ENCODE assay signal across 10 mouse cellular contexts in the genomic region with DNA sequence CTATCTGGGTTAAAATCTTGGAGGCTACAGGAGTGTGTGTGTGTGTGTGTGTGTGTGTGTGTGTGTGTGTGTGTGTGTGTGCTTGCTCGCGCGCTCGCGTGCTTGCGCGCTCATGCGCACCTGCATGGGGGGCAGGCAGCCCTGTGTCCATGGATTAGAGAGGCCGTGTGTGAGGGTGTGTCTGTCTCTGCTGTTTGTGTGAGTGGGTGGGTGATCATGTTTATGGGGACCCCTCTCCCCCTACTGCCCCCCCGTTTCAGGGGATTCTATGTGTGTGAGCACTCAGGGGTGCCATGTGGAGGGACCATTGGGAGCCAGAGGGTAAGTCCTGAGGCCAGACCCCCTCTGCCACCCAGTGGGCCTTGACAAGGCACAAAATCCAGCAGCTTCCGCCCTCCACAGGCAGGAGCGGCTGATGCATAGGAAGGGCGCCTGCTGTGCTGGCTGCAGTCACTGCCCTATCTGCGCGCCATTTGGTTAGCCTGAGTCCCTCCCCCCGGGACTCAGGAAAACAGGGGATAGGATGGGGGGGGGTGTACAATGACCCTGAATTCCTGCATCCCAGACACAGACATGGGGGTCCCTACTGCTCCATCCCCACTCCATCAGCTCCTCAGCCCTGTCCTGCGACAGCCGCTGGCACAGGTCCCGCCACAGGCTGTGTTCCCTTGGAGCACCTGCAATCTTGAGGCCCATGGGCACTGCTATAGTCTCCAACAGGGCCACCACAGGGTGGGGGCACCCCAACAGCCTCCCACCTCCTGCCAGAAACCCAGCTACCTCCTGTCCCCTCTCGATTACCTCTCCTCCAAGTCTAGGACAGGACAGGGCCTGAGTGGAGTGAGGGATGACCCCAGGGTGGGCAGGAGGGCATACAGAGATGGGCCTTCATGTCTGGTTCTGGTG. TPM values are rescaled to one million over a fixed set of nuclear protein-coding genes. Genes with fewer than 3 reads are reported as not detected.
DNase-seq lines count a peak whose midpoint lies in the region; ATAC-seq and TF ChIP-seq lines count a peak whose summit lies in the region.
"Had no signal": no experiment of that assay in that cellular context is flagged by ENCODE, and none has a peak within 500 bp of the region (broad histone marks: within the 10 kb centered on the region; RNA-seq: fewer than 3 reads in every experiment).

No protein-coding gene starts in this region.

- H3K27ac ChIP-seq in heart, embryonic 14.5 days (replicated peaks in 1 of 2; ENCODE audit: control insufficient read depth in 1 of 2, insufficient read depth in 1 of 2, low read depth in 2 of 2, low read length in 2 of 2) = peak overlapping the region; percentile 38 to 81
- peak overlapping the region; percentile 97 for H3K27ac ChIP-seq in forebrain, embryonic 12.5 days
- peak overlapping the region; percentile 96 for H3K27ac ChIP-seq in midbrain, embryonic 10.5 days (replicated peaks)
- no peak overlapping the region for H3K27ac ChIP-seq in thymus, adult 2 months (ENCODE audit: control insufficient read depth, insufficient read depth, low read length)

- H3K9ac ChIP-seq in heart, embryonic 14.5 days (ENCODE audit: low read length) = peak overlapping the region; percentile 87
- peak overlapping the region; percentile 95 for H3K9ac ChIP-seq in forebrain, embryonic 12.5 days

- intact Hi-C loops in heart, postnatal 25 days (cut with DNase I) = no loop called here
- intact Hi-C loops in gastrocnemius, postnatal 36 days (cut with DNase I) = loop anchor here (5.0 kb wide), 1 partner anchor 129 kb away; a partner anchor contains a TSS

- peak overlapping the region; percentile 81 for H3K4me2 ChIP-seq in heart, embryonic 14.5 days (ENCODE audit: low read length)
- H3K4me2 ChIP-seq in forebrain, embryonic 12.5 days = peak overlapping the region; percentile 89

- H3K4me3 ChIP-seq in heart, embryonic 14.5 days (ENCODE audit: control insufficient read depth in 1 of 2, insufficient read depth in 1 of 2, low read depth in 1 of 2, low read length in 2 of 2) = peak overlapping the region; percentile 57
- H3K4me3 ChIP-seq in forebrain, embryonic 12.5 days (replicated peaks) = peak overlapping the region; percentile 66
- H3K4me3 ChIP-seq in midbrain, embryonic 10.5 days = peak overlapping the region; percentile 58
- no peak overlapping the region for H3K4me3 ChIP-seq in thymus, adult 2 months (ENCODE audit: control insufficient read depth, insufficient read depth, low read length)
- H3K4me3 ChIP-seq: megakaryocyte, embryonic 14.5 days had no signal

- no peak for DNase-seq in heart, postnatal 25 days (ENCODE audit: low spot score)
- DNase-seq in brain, embryonic 14.5 days (ENCODE audit: low read depth) = peak; percentile 89
- DNase-seq in midbrain, embryonic 10.5 days (ENCODE audit: low spot score) = peak; percentile 64
- no peak for DNase-seq in gastrocnemius, postnatal 36 days
- no peak for DNase-seq in thymus, adult 2 months

- H3K4me1 ChIP-seq in heart, embryonic 14.5 days (ENCODE audit: control insufficient read depth in 2 of 2, insufficient read depth in 2 of 2, low read length in 2 of 2) = peaks cover 20 to 37% of the 10 kb centered on the region in 2 experiments
- H3K4me1 ChIP-seq in forebrain, embryonic 12.5 days = peaks cover 53% of the 10 kb centered on the region
- H3K4me1 ChIP-seq in midbrain, embryonic 10.5 days = peaks cover 50% of the 10 kb centered on the region
- no peaks in the 10 kb centered on the region for H3K4me1 ChIP-seq in thymus, adult 2 months (replicated peaks; ENCODE audit: control insufficient read depth, insufficient read depth, low read length)

- peak; percentile 9; the same call in 1 of the 2 replicates for ATAC-seq in heart, embryonic 14.5 days (ENCODE audit: insufficient number of reproducible peaks, insufficient read depth, low FRiP score, low read depth)
- peak; percentile 53 for ATAC-seq in forebrain, embryonic 12.5 days (ENCODE audit: low FRiP score)
- ATAC-seq in erythroblast, adult 5-6 weeks (replicated peaks; ENCODE audit: low FRiP score, poor library complexity, severe bottlenecking) = no peak

- H3K27me3 ChIP-seq in heart, embryonic 14.5 days (ENCODE audit: control insufficient read depth, insufficient read depth, low read length) = peaks cover 43% of the 10 kb centered on the region
- H3K27me3 ChIP-seq in forebrain, embryonic 12.5 days = peaks cover 5% of the 10 kb centered on the region
- H3K27me3 ChIP-seq in midbrain, embryonic 10.5 days (ENCODE audit: low read depth, poor library complexity, severe bottlenecking) = peaks cover 72% of the 10 kb centered on the region
- peaks cover 9% of the 10 kb centered on the region; the same call in 1 of the 2 replicates for H3K27me3 ChIP-seq in thymus, adult 2 months (ENCODE audit: control insufficient read depth, insufficient read depth, low read length)

- peak; percentile 53 for TF ChIP-seq CTCF in brain, embryonic 14.5 days (IDR thresholded peaks at IDR 0.05; ENCODE audit: borderline replicate concordance, extremely low read depth, insufficient read depth, insufficient read length)
- TF ChIP-seq CTCF in thymus, adult 2 months (IDR thresholded peaks at IDR 0.05; ENCODE audit: borderline replicate concordance, control insufficient read depth, extremely low read depth, insufficient read depth, low read length, poor library complexity) = no peak

- H3K9me3 ChIP-seq in heart, embryonic 14.5 days (ENCODE audit: control insufficient read depth, low read length) = no peaks in the 10 kb centered on the region
- no peaks in the 10 kb centered on the region for H3K9me3 ChIP-seq in forebrain, embryonic 12.5 days
- no peaks in the 10 kb centered on the region for H3K9me3 ChIP-seq in midbrain, embryonic 10.5 days (replicated peaks)
- H3K9me3 ChIP-seq: megakaryocyte, embryonic 14.5 days had no signal

- peak; percentile 5; the same call in 1 of the 2 replicates for TF ChIP-seq POLR2A in brain, embryonic 14.5 days (IDR thresholded peaks at IDR 0.05; ENCODE audit: borderline replicate concordance, extremely low read depth, insufficient read depth, insufficient read length, poor library complexity, severe bottlenecking)
- TF ChIP-seq POLR2A in thymus, adult 2 months (IDR thresholded peaks at IDR 0.05; ENCODE audit: control insufficient read depth, extremely low read depth, insufficient read depth, low read length, poor library complexity) = no peak

- WGBS in heart, embryonic 14.5 days = 12% methylated on average over 20 of the region's 20 CpGs
- WGBS in forebrain, embryonic 12.5 days = 9% methylated on average over 20 of the region's 20 CpGs
- WGBS in midbrain, embryonic 10.5 days = 10% methylated on average over 20 of the region's 20 CpGs
- WGBS in thymus, adult 2 months = 25% methylated on average over 20 of the region's 20 CpGs

- peaks cover 14% of the 10 kb centered on the region for H3K36me3 ChIP-seq in heart, embryonic 14.5 days (ENCODE audit: control insufficient read depth, insufficient read depth, low read length)
- H3K36me3 ChIP-seq in forebrain, embryonic 12.5 days (replicated peaks) = peaks cover 37% of the 10 kb centered on the region
- H3K36me3 ChIP-seq in midbrain, embryonic 10.5 days = peaks cover 37% of the 10 kb centered on the region
- no peaks in the 10 kb centered on the region for H3K36me3 ChIP-seq in thymus, adult 2 months (ENCODE audit: control insufficient read depth, insufficient read depth, low read length)

RNA-seq across cellular contexts. Expression of a gene that starts 14.7 kb away (rescaled TPM):
- polyA plus RNA-seq in heart, embryonic 14.5 days (2014; fragmentation: Nextera tagmentation; extraction: Ambion mirVana) = 4.1 and 4.5 TPM in 2 replicates
- 10 to 100 TPM; 27.9 to 32.7 TPM for total RNA-seq in heart, postnatal 25 days (2021)
- 302 and 372 TPM in 2 replicates for polyA plus RNA-seq in brain, embryonic 14.5 days (2012; rRNA removed)
- polyA plus RNA-seq in forebrain, embryonic 12.5 days (2016; fragmentation: Nextera tagmentation; extraction: Ambion mirVana) = 10.6 and 12.0 TPM in 2 replicates
- polyA plus RNA-seq in midbrain, embryonic 10.5 days (2016; fragmentation: Nextera tagmentation; extraction: Ambion mirVana) = 2.4 and 3.5 TPM in 2 replicates
- total RNA-seq in erythroblast, adult 5-6 weeks (2015; ENCODE audit: low replicate concordance) = not detected in 2 replicates
- total RNA-seq in erythroblast, adult 5-6 weeks (2017; ENCODE audit: low replicate concordance) = not detected in 2 replicates
- under 1 TPM in 1 of 2 experiments, not detected in 1; 0.20 TPM for total RNA-seq in gastrocnemius, postnatal 36 days (2021)
- polyA plus RNA-seq in thymus, adult 2 months (2012; rRNA removed) = 0.84 and 1.4 TPM in 2 replicates

RNA-seq across cellular contexts. Expression of a gene that starts 21.7 kb away (rescaled TPM):
- 0.34 and 1.4 TPM in 2 replicates for polyA plus RNA-seq in heart, embryonic 14.5 days (2014; fragmentation: Nextera tagmentation; extraction: Ambion mirVana)
- 1 to 10 TPM in 1 of 2 experiments, under 1 TPM in 1; 0.70 to 1.3 TPM for total RNA-seq in heart, postnatal 25 days (2021)
- 29.8 and 30.6 TPM in 2 replicates for polyA plus RNA-seq in brain, embryonic 14.5 days (2012; rRNA removed)
- 4.8 TPM in 2 replicates for polyA plus RNA-seq in forebrain, embryonic 12.5 days (2016; fragmentation: Nextera tagmentation; extraction: Ambion mirVana)
- 0.99 and 2.0 TPM in 2 replicates for polyA plus RNA-seq in midbrain, embryonic 10.5 days (2016; fragmentation: Nextera tagmentation; extraction: Ambion mirVana)
- total RNA-seq in erythroblast, adult 5-6 weeks (2015; ENCODE audit: low replicate concordance) = not detected in 2 replicates
- total RNA-seq in erythroblast, adult 5-6 weeks (2017; ENCODE audit: low replicate concordance) = not detected in 2 replicates
- total RNA-seq in gastrocnemius, postnatal 36 days (2021) = not detected
- 0.32 and 1.6 TPM in 2 replicates for polyA plus RNA-seq in thymus, adult 2 months (2012; rRNA removed)
- total RNA-seq: CH12.LX had no signal

RNA-seq across cellular contexts. Expression of a gene that starts 24.3 kb away (rescaled TPM):
- 128 and 131 TPM in 2 replicates for polyA plus RNA-seq in heart, embryonic 14.5 days (2014; fragmentation: Nextera tagmentation; extraction: Ambion mirVana)
- 100 to 1,000 TPM; 158 to 161 TPM for total RNA-seq in heart, postnatal 25 days (2021)
- 70.6 and 118 TPM in 2 replicates for polyA plus RNA-seq in brain, embryonic 14.5 days (2012; rRNA removed)
- 47.2 and 56.8 TPM in 2 replicates for polyA plus RNA-seq in forebrain, embryonic 12.5 days (2016; fragmentation: Nextera tagmentation; extraction: Ambion mirVana)
- polyA plus RNA-seq in midbrain, embryonic 10.5 days (2016; fragmentation: Nextera tagmentation; extraction: Ambion mirVana) = 71.6 and 76.8 TPM in 2 replicates
- 6.7 and 43.7 TPM in 2 replicates for total RNA-seq in erythroblast, adult 5-6 weeks (2015; ENCODE audit: low replicate concordance)
- 33.7 and 59.7 TPM in 2 replicates for total RNA-seq in erythroblast, adult 5-6 weeks (2017; ENCODE audit: low replicate concordance)
- 10 to 100 TPM; 48.7 to 49.2 TPM for total RNA-seq in gastrocnemius, postnatal 36 days (2021)
- 107 and 142 TPM in 2 replicates for polyA plus RNA-seq in thymus, adult 2 months (2012; rRNA removed)

RNA-seq across cellular contexts. Expression of a gene that starts 52.8 kb away (rescaled TPM):
- polyA plus RNA-seq in heart, embryonic 14.5 days (2014; fragmentation: Nextera tagmentation; extraction: Ambion mirVana) = 101 and 114 TPM in 2 replicates
- 10 to 100 TPM; 96.9 to 99.6 TPM for total RNA-seq in heart, postnatal 25 days (2021)
- 218 and 287 TPM in 2 replicates for polyA plus RNA-seq in brain, embryonic 14.5 days (2012; rRNA removed)
- 121 and 125 TPM in 2 replicates for polyA plus RNA-seq in forebrain, embryonic 12.5 days (2016; fragmentation: Nextera tagmentation; extraction: Ambion mirVana)
- polyA plus RNA-seq in midbrain, embryonic 10.5 days (2016; fragmentation: Nextera tagmentation; extraction: Ambion mirVana) = 104 and 108 TPM in 2 replicates
- total RNA-seq in erythroblast, adult 5-6 weeks (2015; ENCODE audit: low replicate concordance) = 17.9 and 19.2 TPM in 2 replicates
- 12.4 and 13.4 TPM in 2 replicates for total RNA-seq in erythroblast, adult 5-6 weeks (2017; ENCODE audit: low replicate concordance)
- total RNA-seq in gastrocnemius, postnatal 36 days (2021) = 10 to 100 TPM; 42.4 to 43.5 TPM
- polyA plus RNA-seq in thymus, adult 2 months (2012; rRNA removed) = 378 and 406 TPM in 2 replicates

RNA-seq across cellular contexts. Expression of a gene that starts 52.9 kb away (rescaled TPM):
- polyA plus RNA-seq in heart, embryonic 14.5 days (2014; fragmentation: Nextera tagmentation; extraction: Ambion mirVana) = 8.7 and 9.2 TPM in 2 replicates
- total RNA-seq in heart, postnatal 25 days (2021) = 1 to 10 TPM; 3.7 to 4.0 TPM
- 31.7 and 47.3 TPM in 2 replicates for polyA plus RNA-seq in brain, embryonic 14.5 days (2012; rRNA removed)
- 29.8 and 34.2 TPM in 2 replicates for polyA plus RNA-seq in forebrain, embryonic 12.5 days (2016; fragmentation: Nextera tagmentation; extraction: Ambion mirVana)
- 20.5 and 27.6 TPM in 2 replicates for polyA plus RNA-seq in midbrain, embryonic 10.5 days (2016; fragmentation: Nextera tagmentation; extraction: Ambion mirVana)
- not detected in 2 replicates for total RNA-seq in erythroblast, adult 5-6 weeks (2015; ENCODE audit: low replicate concordance)
- total RNA-seq in erythroblast, adult 5-6 weeks (2017; ENCODE audit: low replicate concordance) = not detected in 2 replicates
- 1 to 10 TPM; 3.9 to 4.4 TPM for total RNA-seq in gastrocnemius, postnatal 36 days (2021)
- 7.8 and 9.4 TPM in 2 replicates for polyA plus RNA-seq in thymus, adult 2 months (2012; rRNA removed)

Comparison
In these comparisons a context has a peak if more than half of its experiments do, and no peak if none do; other contexts are left out.
1. DNase-seq: peak in brain, embryonic 14.5 days (single experiment) and midbrain, embryonic 10.5 days (single experiment); none in heart, postnatal 25 days (single experiment), gastrocnemius, postnatal 36 days (0 of 2) and thymus, adult 2 months (single experiment).
2. RNA of a gene that starts 14.7 kb away (polyA plus RNA-seq): 302 to 372 TPM in brain, embryonic 14.5 days; 10.6 to 12.0 TPM in forebrain, embryonic 12.5 days, 4.1 to 4.5 TPM in heart, embryonic 14.5 days, 2.4 to 3.5 TPM in midbrain, embryonic 10.5 days and 0.84 to 1.4 TPM in thymus, adult 2 months; every median in the first group is over 10 times any median in the second.